Mouse (Mus musculus): ENCODE measurements around the gene Banf1.

The Banf1 gene

DNA sequence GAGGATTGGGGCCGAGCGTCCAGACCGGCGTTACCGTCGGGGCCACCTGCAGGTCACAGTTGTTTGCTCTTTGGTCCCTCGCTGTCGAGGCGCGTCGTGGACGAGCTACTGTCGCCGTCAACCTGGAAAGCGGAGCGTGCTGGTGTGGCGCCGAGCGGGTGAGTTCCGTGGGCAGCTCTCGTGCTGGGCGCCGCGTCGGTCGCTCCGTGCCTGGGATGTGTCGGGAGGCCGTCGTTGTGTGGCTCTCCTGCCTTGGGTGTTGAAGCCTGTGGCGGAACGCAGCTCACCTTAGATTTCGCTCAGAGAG, at the start of gene Banf1:
Gene Banf1 (minus strand): TSS at position 116 of the 307 bp plus-strand sequence.
- no peak for DNase-seq (ENCODE audit: low read depth)

DNA sequence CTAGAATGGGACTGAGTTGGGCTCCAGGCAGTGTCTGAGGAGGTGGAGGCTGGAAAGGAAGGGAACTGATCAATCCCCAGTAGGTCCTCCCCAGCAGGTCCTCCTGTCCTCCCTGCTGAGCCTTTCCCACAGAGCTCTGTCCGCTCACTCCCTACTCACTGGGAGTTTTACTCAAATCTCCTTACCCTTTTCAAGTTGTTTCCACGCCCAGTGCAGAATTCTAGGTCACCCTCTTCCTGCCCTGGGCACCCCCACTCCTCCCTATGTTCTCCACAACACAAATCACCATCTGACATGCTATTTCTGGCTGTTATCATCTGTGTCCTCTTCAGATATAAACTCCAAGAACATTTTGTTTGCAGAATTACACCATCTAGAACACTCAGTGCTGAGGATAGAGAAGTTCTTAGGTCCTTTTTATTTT, 47.6 kb upstream of the Banf1 start:
- DNase-seq (ENCODE audit: low read depth) = no peak

DNA sequence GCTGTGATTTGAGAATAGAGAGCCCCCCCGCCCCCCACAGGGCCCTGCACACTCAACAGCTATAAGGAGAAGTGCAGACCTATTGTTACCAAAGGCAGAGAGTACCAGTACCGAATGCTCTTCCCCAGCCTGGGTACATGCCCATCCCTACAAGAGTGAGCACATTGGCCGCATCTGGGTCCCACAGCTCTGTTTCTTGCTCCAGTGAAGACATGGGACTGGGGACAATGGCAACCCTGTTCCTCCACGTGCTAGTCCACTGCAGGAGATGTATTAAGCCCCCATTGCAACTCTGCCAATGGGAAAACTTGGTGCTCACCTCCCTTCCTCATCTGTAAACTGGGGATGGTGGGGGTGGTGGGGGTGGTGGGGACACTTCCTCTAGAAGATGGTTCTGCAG, 46.9 kb upstream of the Banf1 start:
- no peak for DNase-seq (ENCODE audit: low read depth)

DNA sequence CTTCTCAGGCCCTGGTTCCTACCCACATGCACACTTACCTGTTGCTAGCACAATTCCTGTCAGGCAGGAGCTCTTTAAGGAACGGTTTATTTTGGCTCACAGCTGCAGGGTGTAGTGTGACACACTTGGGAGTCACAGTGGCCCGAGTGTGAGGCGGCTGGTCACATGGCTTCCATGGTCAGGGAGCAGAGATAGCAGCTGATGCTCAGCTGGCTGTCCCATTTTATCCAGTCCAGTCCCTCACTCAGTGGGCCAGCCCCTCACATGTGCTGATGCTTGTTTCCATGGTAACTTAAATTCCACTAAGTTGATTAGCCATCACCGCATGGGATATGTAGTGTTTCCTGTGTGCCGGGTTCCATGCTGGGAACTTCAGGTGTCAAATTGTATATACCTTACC, 45.0 kb upstream of the Banf1 start:
- no peak for DNase-seq (ENCODE audit: low read depth)

DNA sequence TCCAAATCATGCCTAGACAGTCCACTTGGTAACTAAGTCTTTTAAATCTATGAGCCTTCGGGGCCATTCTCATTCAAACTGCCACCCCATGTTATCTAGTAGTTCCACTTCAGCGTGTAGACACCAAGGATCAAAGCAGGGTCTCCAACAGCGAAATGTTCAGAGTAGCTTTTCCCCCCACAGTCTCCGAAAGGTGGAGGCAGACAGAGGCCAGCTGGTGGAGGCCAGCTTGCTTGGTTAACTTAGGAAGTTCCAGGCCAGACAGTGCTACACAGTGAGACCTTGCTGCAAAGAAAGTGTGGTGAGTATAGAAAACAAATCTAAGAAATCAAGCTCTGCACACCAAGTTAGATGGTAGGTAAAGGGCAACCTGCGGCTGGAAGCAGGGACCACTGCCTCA, 43.7 kb upstream of the Banf1 start:
- no peak for DNase-seq (ENCODE audit: low read depth)

DNA sequence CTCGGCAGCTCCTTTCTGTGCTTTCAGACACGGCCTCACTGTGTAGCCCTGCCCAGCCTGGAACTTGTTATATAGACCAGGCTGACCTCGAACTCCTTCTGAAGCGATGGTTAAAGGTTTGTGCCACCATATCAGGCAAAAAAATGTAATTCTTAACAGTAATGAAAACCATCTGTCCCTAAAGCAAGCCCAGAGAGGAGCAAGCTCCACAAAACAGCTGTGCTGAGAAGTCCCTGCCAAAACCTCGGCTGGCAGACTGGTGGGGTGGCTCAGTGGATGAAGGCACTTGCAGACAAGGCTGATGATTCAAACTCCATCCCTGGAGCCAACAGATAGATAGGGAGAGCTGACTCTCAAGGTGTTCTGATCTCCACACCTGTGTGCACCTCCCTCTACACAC, 42.1 kb upstream of the Banf1 start:
- DNase-seq (ENCODE audit: low read depth) = no peak

DNA sequence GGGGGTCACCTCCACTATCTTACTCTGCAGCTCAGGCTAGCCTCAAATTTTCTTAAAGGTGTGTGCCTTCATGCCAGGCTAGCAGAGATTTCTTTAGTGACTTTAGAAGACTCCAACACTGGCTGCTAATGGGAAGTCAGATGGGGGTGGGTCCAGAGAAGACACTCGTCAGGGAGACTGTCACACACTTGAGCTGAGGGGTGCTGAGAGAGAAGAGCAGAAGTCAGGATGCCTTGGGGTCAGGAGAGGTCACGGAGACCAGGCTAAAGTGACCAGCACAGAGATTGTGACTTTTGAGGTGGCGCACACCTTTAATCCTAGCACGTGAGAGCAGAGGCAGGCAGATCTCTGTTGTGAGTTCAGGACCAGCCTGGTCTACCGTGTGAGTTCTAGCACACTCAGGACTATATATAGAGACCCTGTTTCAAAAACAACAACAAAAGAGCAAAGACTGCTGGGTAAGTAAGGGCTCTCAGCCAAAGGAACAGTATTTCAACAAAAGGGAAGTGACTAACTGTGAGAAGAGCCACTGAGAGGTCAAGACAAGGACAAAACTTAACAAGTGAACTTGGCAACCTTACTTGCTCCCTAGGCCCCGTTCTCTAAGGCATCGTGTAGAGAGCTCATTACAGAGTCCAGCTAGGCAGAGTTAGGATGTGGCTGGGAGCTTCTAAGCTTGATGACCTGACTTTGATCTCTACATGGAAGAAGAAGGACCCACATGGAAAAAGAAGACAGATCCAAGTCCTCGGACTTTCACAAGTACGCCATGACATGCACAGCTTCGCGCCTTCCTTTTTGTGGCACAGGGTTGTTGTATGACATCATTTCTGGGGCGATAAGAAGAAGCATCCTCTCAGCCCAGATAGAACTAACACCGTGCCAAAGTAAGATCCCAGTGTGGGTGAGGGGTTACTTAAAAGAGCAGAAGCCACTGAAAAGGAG, 41.4 kb upstream of the Banf1 start:
- peak; percentile 78 for DNase-seq (ENCODE audit: low read depth)

DNA sequence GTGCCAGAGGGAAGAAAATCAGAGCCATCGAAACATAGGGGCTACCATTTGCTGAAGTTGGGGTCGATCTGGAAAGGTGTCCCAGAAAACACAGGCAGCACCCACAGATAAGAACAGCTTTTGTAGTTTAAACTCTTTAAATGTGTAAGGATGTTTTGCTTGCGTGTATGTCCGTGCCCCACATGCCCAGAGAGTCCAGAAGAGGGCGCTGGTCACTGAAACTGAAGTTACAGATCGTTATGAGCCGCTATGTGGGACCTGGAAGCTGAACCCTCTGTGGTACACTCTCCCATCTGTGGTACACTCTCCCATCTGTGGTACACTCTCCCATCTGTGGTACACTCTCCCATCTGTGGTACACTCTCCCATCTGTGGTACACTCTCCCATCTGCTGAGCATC, 40.2 kb upstream of the Banf1 start:
- peak; percentile 93 for DNase-seq (ENCODE audit: low read depth)

DNA sequence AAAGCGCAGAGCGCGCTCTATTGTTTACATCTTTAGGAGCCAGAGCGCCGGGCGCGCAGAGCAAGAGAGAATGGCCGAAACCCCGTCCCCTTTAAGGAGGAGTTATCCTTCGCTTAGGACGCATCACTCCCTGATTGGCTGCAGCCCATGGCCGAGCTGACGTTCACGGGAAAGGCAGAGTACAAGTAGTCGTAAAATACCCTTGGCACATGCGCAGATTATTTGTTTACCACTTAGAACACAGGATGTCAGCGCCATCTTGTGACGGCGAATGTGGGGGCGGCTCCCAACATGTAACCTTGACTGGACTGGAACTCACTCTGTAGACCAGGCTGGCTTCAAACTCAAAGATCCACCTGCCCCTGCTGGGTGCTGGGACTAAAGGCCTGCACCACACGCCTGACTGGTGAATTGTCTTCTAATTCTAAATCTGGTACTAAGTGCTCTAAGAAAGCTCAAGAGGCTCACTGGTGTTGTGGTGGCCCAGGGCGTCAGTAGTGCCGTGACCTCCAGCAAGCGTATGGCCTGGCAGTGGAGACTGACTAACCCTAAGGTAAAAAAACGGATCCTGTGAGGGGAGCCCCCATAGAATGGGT, 39.7 kb upstream of the Banf1 start:
- DNase-seq (ENCODE audit: low read depth) = peak; percentile 88

DNA sequence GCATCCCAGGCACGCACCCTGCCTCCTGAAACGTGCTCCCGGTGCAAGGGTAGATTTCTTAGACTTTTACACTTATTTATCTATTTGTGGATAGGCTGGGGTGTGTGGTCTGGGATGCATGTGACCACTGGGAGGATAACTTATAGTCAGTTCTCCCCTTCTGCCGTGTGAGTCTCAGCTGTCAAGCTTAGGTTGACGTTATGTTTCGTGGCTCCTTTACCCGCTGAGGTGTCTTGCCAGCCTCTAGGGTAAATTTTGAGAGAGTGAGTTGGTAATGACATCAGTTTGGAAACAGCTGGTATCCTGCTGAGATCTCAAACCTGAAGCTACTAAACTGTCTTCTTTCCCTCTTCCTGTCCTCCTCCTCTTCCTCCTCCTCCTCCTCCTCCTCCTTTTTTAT, 39.0 kb upstream of the Banf1 start:
- DNase-seq (ENCODE audit: low read depth) = peak; percentile 87

DNA sequence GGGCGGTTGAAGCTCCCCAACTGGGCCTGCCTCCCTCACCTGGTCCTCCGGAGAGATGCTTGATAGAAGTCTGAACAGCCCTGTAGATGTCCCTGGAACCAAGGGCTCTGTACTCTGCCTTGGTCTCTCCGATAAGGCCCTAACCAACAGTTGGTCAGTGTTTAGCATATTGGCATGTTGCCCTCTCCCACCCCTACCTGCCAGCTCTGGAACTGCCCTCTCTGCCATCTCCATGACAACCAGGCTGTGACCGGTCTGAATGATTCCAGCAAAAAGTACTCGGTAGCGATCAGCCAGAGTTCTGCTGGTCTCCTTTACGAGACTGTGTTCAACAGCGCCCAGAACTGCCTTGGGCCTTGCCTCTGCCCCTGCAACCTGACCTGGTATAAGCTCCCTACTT, 35.3 kb upstream of the Banf1 start, which contains the start of gene Tsga10ip:
Gene Tsga10ip (minus strand): TSS at position 234 of the 400 bp plus-strand sequence.
- DNase-seq (ENCODE audit: low read depth) = no peak

DNA sequence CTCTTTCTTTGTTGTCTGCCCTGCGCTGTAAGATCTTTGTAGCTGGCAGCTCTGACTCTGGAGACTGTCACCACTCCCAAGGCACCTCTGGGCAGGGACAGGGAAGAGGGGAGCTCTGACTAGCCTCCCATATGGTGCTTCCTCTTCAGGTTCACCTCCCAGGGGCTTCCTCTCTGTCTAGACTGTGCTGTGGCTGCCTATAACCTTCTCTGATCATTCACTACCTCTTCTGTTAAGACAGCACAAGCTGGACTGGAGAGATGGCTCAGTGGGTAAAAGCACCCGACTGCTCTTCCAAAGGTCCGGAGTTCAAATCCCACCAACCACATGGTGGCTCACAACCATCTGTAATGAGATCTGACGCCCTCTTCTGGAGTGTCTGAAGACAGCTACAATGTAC, 34.1 kb upstream of the Banf1 start:
- peak; percentile 41 for DNase-seq (ENCODE audit: low read depth)

DNA sequence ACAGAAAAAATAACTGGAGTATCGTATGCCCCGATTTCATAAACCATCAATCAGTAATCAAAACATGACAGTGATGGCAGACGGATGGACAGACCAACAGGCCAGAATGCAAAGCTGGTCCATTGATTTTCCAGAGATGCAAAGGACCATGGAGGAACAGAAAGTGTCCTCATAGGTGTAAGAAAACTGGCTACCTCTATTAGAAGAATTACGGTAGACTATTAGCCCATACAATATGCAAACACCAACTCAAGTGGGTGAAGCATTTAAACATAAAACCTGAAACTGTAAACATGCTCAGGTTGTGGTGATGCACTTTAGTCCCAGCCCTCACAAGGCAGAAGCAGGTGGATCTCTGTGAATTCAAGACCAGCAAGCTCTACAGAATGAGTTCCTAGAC, 28.4 kb upstream of the Banf1 start:
- no peak for DNase-seq (ENCODE audit: low read depth)

DNA sequence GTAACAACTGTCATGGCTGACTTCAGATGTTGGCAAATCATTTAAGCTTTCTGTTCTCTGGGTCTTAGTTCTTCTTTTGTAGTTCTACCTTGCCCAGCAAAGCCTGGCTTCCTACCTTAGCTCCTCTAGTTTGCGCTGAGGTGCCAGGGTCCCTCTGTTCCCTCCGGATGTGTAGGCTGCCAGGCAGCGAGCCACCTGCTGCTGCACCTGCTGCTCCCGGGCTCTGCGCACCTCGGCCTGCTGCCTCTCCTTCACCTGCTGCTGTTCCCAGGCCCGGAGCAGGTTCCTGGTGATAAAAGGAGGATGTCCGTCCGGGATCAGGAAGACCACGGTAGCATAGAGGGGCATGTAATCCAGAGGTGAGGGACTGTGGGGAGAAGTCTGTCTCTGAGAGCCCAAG, 27.2 kb upstream of the Banf1 start:
- no peak for DNase-seq (ENCODE audit: low read depth)

DNA sequence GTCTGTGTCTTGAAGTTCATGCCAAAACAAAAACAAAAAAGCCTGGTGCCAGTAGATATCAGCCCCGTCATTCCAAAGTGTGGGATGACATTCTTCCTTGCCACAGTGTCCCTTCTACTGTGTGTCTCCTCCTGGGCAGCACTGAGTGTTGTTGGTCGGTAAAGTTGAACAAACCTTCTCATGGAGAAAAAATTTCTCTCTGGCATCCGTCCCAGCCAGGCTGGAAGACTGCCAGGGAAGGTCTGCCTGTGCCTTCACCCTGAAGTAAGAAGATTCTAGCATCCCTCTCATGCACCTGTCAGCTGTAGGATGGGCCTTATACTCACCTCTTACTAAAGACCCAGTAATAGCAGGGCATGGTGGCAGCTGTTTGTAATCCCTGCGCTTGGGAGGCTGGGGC, 25.9 kb upstream of the Banf1 start:
- DNase-seq (ENCODE audit: low read depth) = no peak

DNA sequence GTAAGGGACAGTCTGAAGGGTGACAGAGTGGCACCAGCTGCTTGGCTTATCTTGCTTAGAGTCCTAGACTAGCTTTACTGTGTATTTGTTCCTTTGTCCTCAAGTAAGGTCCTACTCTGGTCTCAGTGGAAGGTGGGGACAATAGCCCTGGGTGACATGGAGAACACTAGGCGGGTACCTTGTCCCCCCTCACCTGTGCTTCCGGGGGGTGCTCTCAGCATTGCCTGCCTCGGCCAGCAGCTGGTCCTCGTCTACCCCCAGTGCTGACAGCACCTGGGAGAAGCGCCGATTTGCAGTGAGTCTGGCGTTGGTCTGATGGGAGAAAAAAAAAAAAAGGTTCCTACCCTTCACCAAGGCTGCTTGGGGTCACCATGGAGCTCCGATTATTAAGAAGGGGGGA, 23.4 kb upstream of the Banf1 start:
- no peak for DNase-seq (ENCODE audit: low read depth)

DNA sequence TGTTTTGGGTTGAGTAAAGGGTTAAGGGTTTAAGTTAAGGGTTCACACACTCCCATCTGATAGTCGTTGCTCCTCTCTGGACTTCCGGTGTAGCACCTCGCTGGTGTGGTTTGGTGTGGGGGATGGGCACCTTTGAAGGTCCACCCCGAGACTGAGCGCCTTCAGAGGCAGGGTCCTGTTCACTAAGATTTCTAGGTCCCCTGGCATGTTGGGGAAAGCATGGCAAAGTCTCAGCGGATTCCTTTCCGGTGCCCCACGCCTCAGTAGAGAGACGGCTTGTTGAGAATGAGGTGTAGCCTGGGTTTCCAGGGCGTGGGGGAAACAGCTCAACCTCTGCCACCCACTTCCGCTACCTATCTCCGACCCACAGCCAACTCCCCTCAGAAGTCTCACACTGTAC, 22.7 kb upstream of the Banf1 start:
- DNase-seq (ENCODE audit: low read depth) = peak; percentile 88

DNA sequence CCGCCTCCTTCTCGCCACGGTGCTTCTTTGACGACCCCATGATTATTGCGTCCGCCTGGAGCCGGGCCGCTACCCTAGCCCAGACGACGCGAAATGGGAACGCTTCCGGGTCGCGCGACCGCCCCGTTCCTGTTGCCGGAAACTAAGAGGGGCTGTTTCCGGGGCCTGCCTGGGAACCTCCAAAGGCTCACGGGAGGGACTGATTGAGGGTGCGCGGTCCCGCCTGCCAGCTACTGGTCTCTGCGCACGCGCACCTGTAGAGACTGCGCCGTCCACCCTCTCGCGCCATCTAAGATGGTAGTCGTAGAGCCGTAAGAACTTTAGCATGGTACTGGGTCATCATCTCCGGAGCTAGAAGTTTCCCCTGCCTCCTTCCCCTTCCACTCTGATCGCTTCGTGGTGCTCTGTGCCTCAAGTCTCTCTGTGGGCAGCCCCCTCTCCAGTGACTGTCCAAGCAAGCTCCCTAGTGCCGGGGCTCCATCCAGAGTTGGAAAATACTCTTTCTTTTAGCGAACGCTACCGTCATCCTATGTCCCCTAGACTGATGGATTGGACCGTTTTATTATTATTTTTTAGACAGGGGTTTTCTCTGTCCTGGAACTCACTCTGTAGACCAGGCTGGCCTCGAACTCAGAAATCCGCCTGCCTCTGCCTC, 21.7 kb upstream of the Banf1 start, which contains the start of gene Sart1:
Gene Sart1 (minus strand): TSS at position 116 of the 655 bp plus-strand sequence.
- DNase-seq (ENCODE audit: low read depth) = peak; percentile 95

DNA sequence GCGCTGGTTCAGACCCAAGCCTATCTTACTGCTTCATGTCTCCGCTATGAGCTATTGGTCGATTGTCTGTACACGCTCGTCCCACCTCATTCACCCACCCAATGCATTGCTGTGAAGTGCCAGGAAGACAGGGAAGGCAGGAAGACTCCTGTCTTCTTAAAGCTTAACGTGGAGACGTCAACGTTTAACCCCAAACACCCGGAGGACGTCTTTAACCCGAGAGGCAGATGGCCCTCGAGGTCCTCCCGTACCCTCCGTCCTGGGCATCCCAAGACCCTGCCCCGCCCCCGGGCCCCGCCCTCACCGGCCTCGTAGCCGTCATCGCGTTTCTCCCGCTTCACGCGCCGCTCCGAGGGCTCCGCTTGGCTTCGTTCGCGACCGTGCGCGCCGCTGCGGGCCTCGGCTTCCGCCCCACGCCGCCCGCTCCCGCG, 21.1 kb upstream of the Banf1 start:
- DNase-seq (ENCODE audit: low read depth) = no peak

DNA sequence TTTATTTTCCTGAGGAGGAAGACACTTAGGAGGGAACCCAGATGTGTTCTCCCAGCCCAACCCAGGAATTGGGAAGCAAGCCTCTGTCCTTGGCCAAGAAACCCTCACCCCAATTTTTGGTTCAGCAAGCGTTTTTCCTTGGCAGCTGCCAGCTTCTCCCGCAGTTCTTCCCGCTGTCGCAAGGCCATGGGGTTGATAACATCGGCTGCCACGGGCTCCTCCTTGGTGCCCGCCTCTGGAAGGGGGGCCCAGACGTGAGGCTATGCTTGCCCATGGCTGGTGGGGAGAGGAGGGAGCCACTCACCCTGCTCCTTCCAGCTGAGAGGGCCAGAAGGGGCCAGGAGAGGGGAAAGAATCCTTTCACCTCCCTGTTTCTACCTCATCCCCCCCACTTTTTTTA, 17.7 kb upstream of the Banf1 start:
- no peak for DNase-seq (ENCODE audit: low read depth)

DNA sequence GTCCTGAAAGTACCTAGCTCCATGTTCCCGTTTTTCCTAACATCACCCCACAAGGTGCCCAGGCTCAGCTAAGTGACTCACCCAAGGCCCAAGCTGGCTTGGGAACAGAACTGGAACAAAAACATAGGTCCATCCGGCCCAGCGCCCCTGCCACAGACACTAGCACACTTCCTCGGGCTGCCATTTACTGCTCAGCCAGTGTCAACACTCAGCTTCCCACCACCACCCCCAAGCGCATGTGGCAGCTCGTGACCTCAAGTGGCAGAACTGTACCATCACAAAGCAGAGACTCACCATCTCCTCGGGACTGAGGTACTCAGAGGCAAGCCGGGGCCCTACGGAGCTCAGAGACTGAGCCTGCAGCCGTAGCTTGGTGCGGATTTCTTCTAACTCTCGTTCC, 16.4 kb upstream of the Banf1 start:
- no peak for DNase-seq (ENCODE audit: low read depth)

DNA sequence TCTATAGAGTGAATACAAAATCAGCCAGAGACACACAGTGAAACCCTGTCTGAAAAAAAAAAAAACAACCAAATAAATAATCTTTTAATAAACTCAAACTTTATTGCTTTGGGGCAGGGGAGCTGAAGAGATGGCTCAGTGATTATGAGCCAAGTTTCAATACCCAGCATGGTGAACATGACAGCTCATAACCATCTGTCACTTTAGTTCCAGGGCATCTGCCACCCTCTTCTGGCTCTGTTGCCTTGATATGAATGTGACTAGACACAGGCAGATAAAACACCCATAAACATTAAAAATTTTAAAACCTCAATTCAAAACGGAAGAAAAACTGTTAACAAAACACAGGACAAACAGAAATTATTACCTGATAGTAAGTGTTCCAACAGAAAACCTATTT, 10.5 kb upstream of the Banf1 start:
- DNase-seq (ENCODE audit: low read depth) = no peak

DNA sequence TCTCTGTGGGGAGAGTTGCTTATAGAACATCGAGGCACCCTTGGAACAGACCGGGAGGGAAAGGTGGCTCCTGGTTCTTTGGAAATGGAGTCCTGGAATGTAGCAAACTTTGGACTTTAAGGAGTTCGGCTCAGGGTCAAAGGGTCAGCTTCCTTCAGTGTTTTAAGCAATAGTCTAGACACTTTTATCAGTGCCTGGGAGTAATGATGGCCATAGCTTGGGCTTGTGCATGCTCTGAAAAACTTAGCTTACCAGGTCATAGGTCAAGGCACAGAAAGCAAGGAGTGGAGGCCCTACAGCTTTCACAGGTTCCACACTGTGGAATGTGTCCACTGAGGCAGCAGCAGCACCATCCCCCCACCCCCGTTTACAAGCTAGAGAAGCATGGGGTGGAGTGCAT, 7.8 kb upstream of the Banf1 start:
- DNase-seq (ENCODE audit: low read depth) = no peak

Data from naive thymus-derived CD4-positive, alpha-beta T cell, adult 2 months (primary cell).